ENCODE assay signal across 39 mouse cellular contexts in genomic region chr2:173528493-173528892, GRCm38 (mm10). TPM values are rescaled to one million over a fixed set of nuclear protein-coding genes. Genes with fewer than 3 reads are reported as not detected.
"Had no signal": no experiment of that assay in that cellular context is flagged by ENCODE, and none has a peak within 500 bp of the region (broad histone marks: within the 10 kb centered on the region; RNA-seq: fewer than 3 reads in every experiment).

No protein-coding gene starts in this region.

- H3K4me3 ChIP-seq: gastrocnemius, adult 2 months; heart, adult 2 months; heart, embryonic 13.5 days; heart, embryonic 15.5 days; intestine, embryonic 15.5 days; layer of hippocampus, adult 2 months; limb, embryonic 13.5 days; limb, embryonic 15.5 days; liver, embryonic 12.5 days had no signal

- H3K9ac ChIP-seq: heart, embryonic 13.5 days; heart, embryonic 15.5 days; hindbrain, embryonic 14.5 days; intestine, embryonic 15.5 days; limb, embryonic 13.5 days; limb, embryonic 15.5 days; liver, embryonic 12.5 days; liver, embryonic 14.5 days had no signal

- H3K27ac ChIP-seq: gastrocnemius, adult 2 months; heart, adult 2 months; heart, embryonic 13.5 days; heart, embryonic 15.5 days; hindbrain, embryonic 14.5 days; intestine, embryonic 15.5 days; layer of hippocampus, adult 2 months; limb, embryonic 13.5 days; limb, embryonic 15.5 days; liver, embryonic 12.5 days; liver, embryonic 14.5 days had no signal

- DNase-seq: gastrocnemius, adult 2 months; gastrocnemius, postnatal 10 days; gastrocnemius, postnatal 25 days; heart, adult 11 months; heart, adult 2 months; heart, postnatal 14 days; heart, postnatal 36 days; kidney, adult 18-20 months; kidney, adult 8-10 months; kidney, postnatal 10 days; kidney, postnatal 25 days; kidney, postnatal 4 days; left cerebral cortex, postnatal 4 days had no signal

- ATAC-seq: hindbrain, embryonic 16.5 days; inflammation-experienced regulatory T-cells, adult 6 months; intestine, embryonic 15.5 days; intestine, postnatal 0 days; liver, embryonic 12.5 days had no signal

- H3K9me3 ChIP-seq: heart, embryonic 13.5 days; heart, embryonic 15.5 days; intestine, embryonic 15.5 days; limb, embryonic 13.5 days; limb, embryonic 15.5 days; liver, embryonic 12.5 days had no signal

- H3K27me3 ChIP-seq: intestine, embryonic 15.5 days had no signal

- H3K4me1 ChIP-seq: heart, embryonic 13.5 days; heart, embryonic 15.5 days; intestine, embryonic 15.5 days; liver, embryonic 12.5 days had no signal

- H3K36me3 ChIP-seq: heart, embryonic 13.5 days; heart, embryonic 15.5 days; intestine, embryonic 15.5 days; limb, embryonic 13.5 days; limb, embryonic 15.5 days; liver, embryonic 12.5 days had no signal

- H3K4me2 ChIP-seq: heart, embryonic 11.5 days; heart, embryonic 13.5 days; heart, embryonic 15.5 days; hindbrain, embryonic 14.5 days; intestine, embryonic 15.5 days; limb, embryonic 13.5 days; limb, embryonic 15.5 days; liver, embryonic 12.5 days had no signal

RNA-seq across cellular contexts. Expression of gene 1700021F07Rik, which starts 6.1 kb away (rescaled TPM):
- total RNA-seq: gastrocnemius, adult 2 months; gastrocnemius, postnatal 10 days; gastrocnemius, postnatal 25 days; gastrocnemius, postnatal 4 days; heart, adult 2 months; heart, postnatal 14 days; heart, postnatal 36 days; hematopoietic stem cell, adult 5-6 weeks; layer of hippocampus, adult 2 months; layer of hippocampus, postnatal 10 days; layer of hippocampus, postnatal 25 days; left cerebral cortex, adult 8-10 months; left cerebral cortex, postnatal 10 days; left cerebral cortex, postnatal 25 days; left cerebral cortex, postnatal 4 days; liver, adult 2 months had no signal
- polyA plus RNA-seq: heart, adult 2 months; heart, embryonic 11.5 days; heart, embryonic 13.5 days; heart, embryonic 15.5 days; heart, postnatal 0 days; hindbrain, embryonic 11.5 days; hindbrain, embryonic 14.5 days; hindbrain, embryonic 16.5 days; inflammation-experienced regulatory T-cells, adult 6 months; intestine, embryonic 15.5 days; intestine, postnatal 0 days; kidney, embryonic 14.5 days; kidney, embryonic 16.5 days; limb, embryonic 11.5 days; limb, embryonic 13.5 days; limb, embryonic 15.5 days; liver, adult 2 months; liver, embryonic 12.5 days; liver, embryonic 14.5 days had no signal

RNA-seq across cellular contexts. Expression of gene Ankrd60, which starts 49.7 kb away (rescaled TPM):
- total RNA-seq: gastrocnemius, adult 2 months; gastrocnemius, postnatal 10 days; gastrocnemius, postnatal 25 days; gastrocnemius, postnatal 4 days; heart, adult 2 months; heart, postnatal 14 days; heart, postnatal 36 days; hematopoietic stem cell, adult 5-6 weeks; layer of hippocampus, adult 2 months; layer of hippocampus, postnatal 10 days; layer of hippocampus, postnatal 25 days; left cerebral cortex, adult 8-10 months; left cerebral cortex, postnatal 10 days; left cerebral cortex, postnatal 25 days; left cerebral cortex, postnatal 4 days; liver, adult 2 months had no signal
- polyA plus RNA-seq: heart, adult 2 months; heart, embryonic 11.5 days; heart, embryonic 13.5 days; heart, embryonic 15.5 days; heart, postnatal 0 days; hindbrain, embryonic 11.5 days; hindbrain, embryonic 14.5 days; hindbrain, embryonic 16.5 days; inflammation-experienced regulatory T-cells, adult 6 months; intestine, embryonic 15.5 days; intestine, postnatal 0 days; kidney, embryonic 14.5 days; kidney, embryonic 16.5 days; limb, embryonic 11.5 days; limb, embryonic 13.5 days; limb, embryonic 15.5 days; liver, adult 2 months; liver, embryonic 12.5 days; liver, embryonic 14.5 days had no signal
